Mouse (Mus musculus): ENCODE data around the gene Gm28048. TPM values are rescaled to one million over a fixed set of nuclear protein-coding genes. Genes with fewer than 3 reads are reported as not detected.

The Gm28048 gene
- total RNA-seq, 2 experiments from 2014 or later: 1.8 to 2.1 TPM

DNA sequence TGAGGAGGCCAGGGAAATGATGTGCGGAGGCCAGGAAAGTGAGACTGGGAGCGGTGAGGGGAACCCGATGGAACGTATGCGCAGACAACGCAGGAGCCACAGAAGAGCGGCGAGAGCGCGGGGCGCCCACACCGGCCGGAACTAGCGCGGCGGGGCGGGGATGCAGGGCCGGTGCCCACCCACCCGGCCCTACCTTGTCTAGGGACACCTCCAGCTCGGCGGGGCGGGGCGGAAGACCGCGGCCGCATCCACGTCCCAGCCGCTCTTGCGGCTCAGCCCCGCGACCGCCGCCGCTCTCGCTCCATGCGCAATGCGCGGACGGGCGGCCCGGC lies 122.6 kb downstream of the Gm28048 start:
- intact Hi-C loops (cut with DNase I): no loop called here
- no peak for DNase-seq
- Histone ChIP-seq H3K27ac (peak overlapping the region; percentile 89), H3K4me3 (peak overlapping the region; percentile 97)
- no peak for TF ChIP-seq CTCF (IDR thresholded peaks at IDR 0.05)

DNA sequence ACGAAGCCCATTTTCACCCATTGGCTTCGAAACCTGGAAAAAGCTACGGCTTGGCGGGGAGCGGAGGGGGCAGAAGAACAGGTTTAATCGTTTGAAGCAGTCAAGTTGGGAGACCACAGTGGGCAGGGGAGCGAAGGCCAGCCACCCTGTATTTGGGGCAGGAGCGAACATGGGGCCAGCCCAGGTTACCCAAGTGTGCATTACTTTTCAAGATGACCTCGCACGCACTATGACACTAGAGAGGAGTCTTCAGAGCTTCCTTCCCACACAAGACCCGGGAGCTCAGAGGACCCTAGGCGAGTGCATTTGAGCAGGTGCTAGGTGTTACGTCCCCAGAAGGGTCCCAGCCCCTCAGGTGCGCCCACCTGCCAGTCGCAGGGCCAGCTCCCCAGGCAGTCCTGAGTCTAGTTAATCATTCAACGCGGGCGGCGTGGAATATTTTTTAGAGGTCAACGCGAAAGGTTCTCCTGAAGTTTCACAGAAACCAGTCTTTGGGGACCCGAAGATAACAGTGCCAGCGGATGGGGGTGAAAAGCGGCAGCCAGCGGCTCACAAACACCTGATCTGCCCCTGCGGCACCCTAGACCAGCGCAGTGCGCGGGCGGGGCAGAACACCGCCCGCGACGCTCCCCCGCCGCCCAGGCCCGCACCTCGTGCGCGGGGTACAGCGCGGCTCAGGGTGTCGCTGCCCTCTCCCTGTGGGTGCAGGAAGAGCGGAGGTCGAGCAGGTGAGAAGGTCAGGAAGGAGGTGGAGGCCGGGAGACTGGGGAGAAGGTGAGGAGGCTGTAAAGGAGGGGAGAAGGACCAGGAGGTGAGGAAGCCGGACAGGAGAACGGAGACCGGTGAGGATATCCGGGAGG lies 123.2 kb downstream of the Gm28048 start:
- peak overlapping the region; percentile 89 for H3K27ac ChIP-seq
- DNase-seq: peak; percentile 36
- TF ChIP-seq CTCF (IDR thresholded peaks at IDR 0.05): no peak
- intact Hi-C loops (cut with DNase I): no loop called here
- peak overlapping the region; percentile 97 for H3K4me3 ChIP-seq

DNA sequence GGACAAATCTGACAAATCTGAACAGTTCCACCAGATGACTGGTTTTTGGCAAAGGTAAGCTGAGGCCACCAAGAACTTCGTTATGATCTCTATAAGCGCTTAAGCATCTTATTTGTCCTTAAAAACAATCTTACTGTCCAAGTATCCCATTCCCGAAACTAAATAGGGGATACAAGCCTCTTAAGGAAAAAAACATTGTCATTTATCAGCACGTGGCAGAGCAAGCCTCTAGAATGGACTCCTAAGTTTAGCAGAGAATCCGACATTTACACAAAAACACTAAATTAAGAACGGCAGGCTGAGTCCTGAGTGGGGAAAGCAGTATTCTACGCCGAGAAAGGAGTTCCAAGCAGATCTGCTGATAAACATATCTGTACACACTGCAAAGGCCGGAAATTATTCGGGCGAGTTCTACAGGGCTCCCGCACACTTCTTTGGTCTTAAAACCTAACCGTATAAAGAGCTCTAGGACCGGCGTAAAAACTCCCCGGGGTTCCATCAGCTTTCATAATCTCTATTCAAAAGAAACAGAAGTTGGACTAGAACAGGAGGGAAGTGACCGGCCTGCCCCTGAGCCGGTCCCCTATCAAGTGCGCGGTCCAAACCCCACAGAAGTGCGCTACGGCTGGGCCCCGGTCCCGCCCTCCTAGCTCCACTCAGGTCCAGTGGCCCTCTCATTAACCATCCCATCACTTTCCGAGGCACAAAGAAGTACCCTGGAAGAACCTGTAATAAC lies 124.0 kb downstream of the Gm28048 start:
- no peak for TF ChIP-seq CTCF (IDR thresholded peaks at IDR 0.05)
- DNase-seq: peak; percentile 51
- Histone ChIP-seq H3K4me3 (peak overlapping the region; percentile 97), H3K27ac (peak overlapping the region; percentile 89)
- intact Hi-C loops (cut with DNase I): no loop called here

DNA sequence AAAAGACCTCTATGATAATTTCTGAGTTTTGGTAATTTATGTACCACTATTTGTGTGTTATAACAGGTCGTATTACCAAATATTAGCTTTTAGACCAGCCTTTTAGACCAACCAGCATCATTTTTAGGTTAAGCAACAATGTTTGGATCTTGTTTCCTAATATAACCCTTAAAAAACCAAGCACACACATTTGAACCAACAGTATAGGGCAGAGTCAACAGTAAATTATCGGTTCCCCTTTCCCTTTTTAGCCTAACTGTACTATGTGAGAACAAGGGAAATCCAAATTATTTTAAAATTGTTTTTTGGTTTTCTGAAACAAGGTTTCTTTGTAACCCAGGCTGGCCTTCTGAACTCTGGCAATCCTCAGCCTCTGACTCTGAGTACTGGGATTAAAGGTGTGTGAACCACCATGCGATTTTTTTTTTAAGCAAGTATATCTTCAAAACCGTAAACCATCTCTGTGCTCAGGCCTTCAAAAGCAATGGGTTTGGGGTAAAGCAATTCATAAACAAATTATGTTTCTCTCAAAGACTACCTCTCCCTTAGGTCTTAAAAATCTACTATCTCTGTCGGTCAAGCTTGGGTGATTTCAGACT lies 124.7 kb downstream of the Gm28048 start:
- DNase-seq: no peak
- H3K4me3 ChIP-seq: peak overlapping the region; percentile 97
- intact Hi-C loops (cut with DNase I): no loop called here
- TF ChIP-seq CTCF (IDR thresholded peaks at IDR 0.05): no peak
- H3K27ac ChIP-seq: peak overlapping the region; percentile 89

DNA sequence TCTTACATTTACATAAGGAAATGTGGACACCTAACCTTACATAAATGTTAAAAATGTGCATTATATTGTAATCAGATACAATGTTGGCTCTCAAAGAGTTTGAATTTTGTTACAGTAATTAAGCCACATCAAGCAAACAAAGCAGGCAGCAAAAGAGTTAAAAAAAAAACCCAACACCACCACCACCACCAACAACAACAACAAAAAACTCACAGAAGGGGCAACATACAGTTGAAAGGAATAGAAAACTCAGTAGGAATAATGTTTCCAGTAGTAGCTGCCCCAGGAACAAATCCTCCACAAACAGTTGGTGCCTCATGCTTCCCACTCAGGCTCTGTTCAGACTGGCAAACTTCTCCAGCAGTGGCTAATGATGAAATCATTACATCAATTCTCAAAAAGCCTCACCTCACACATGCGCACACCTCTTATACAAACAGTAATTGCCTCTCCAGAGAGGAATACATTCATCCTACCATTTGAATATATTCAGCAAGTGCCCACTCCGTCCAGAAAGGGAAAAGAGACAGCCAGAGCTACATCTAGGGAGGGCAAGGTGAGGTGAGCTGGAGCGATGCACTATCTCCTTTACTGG lies 125.4 kb downstream of the Gm28048 start:
- intact Hi-C loops (cut with DNase I): no loop called here
- Histone ChIP-seq H3K27ac (no peak overlapping the region), H3K4me3 (no peak overlapping the region)
- TF ChIP-seq CTCF (IDR thresholded peaks at IDR 0.05): no peak
- no peak for DNase-seq

DNA sequence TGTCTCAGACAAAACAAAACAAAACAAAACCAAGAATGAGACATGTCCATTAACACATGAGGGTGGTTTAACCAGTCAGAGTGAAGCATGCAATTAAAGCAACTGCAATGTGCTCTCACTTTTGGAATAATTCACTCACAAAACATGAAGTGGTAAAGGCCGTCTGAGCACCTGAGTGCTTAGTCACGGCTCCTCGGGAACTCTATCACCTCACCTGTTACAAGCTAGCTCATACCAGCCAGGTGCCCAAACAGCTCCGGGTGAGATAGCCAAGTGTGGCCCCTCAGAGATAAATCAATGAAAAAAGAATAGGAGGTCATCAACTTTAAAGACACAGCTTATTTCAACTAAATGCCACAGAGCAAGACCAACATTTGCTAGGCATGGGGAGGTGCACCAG lies 127.3 kb downstream of the Gm28048 start:
- no peak overlapping the region for H3K4me3 ChIP-seq
- H3K27ac ChIP-seq: no peak overlapping the region
- no peak for TF ChIP-seq CTCF (IDR thresholded peaks at IDR 0.05)
- no peak for DNase-seq
- intact Hi-C loops (cut with DNase I): loop anchor here (5.0 kb wide), 1 partner anchor 52 kb away; no protein-coding TSS in a partner anchor

DNA sequence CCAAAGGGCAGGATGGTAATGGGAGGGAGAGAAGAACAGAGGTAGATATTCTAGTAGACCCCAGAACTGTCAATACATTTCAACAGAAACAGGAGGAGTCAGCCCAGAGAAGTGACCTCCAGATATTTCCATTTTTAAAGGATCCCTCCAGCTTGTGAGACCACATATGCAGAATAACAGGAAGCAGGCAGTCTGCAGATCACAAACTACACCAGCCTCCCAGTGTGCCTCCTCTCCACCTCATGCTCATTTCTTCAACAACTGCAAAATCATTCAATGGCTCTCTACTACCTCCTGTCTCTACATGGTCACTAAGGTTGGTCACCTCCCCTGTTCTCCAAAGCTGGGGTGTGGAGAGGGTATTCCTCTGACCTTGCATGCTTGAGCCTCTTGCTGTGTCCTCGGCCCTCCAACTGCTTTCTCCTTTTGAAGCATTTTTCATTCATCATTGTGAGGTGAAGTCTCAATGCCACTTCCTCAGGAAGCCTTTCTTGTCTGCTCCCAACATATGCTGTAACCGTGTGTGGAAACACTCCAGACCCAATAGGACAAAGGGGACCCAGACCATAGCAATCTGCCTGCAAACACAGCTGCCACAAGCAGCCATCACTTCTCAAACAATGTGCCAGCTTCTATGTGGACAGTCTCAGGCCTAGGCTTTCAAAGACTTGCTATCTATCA lies 128.3 kb downstream of the Gm28048 start:
- Histone ChIP-seq H3K4me3 (no peak overlapping the region), H3K27ac (0 out of 2 replicates have a peak overlapping the region, but pooled peaks have one; percentile 73)
- intact Hi-C loops (cut with DNase I): loop anchor here (5.0 kb wide), 1 partner anchor 51 kb away; no protein-coding TSS in a partner anchor

DNA sequence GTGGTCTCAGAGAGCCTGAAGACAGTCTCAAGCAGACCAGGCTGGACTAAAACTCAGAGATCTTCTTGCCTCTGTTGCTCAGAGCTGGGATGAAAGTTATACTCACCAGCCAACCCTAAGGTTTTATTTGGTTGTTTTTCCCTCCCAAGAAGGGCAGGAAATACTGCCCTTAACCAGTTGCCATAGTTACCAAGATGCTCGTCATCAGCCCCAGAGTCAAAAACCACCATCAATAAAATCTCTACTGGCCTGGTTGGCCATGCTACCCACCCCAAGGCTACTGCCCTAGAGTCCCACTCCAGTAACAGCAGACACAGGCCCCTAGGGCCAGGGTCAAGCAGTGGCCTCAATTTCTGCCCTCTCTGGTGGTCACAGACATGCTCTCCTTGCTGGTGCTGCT lies 129.4 kb downstream of the Gm28048 start:
- intact Hi-C loops (cut with DNase I): loop anchor here (5.0 kb wide), 1 partner anchor 50 kb away; no protein-coding TSS in a partner anchor
- DNase-seq: no peak
- Histone ChIP-seq H3K4me3 (no peak overlapping the region), H3K27ac (peak overlapping the region; percentile 73)
- TF ChIP-seq CTCF (IDR thresholded peaks at IDR 0.05): no peak

More for the DNA sequence above, 128.3 kb downstream of the Gm28048 start:
- no peak for DNase-seq
- TF ChIP-seq CTCF (IDR thresholded peaks at IDR 0.05): no peak

DNA sequence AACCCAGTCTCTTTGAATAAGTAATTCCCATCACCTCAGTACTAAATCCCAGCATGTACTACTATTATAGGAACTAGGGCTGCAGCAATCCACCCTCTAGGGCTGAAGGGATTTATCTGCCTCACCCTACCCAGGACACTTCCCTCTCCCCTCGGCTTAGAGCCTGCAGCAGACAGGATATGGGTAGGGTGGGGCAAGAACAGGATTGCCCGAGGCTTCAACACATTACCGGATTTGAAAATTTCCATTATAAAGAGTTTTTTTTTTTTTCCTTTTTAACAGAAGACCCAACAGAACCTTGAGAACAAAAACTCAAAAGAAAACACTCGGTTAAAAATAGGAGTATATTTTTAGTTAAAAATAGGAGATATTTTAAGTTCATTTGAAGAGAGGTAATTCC lies 130.5 kb downstream of the Gm28048 start:
- no peak for DNase-seq
- Histone ChIP-seq H3K4me3 (no peak overlapping the region), H3K27ac (peak overlapping the region; percentile 73)
- TF ChIP-seq CTCF (IDR thresholded peaks at IDR 0.05): no peak
- intact Hi-C loops (cut with DNase I): loop anchor here (5.0 kb wide), 1 partner anchor 49 kb away; no protein-coding TSS in a partner anchor

DNA sequence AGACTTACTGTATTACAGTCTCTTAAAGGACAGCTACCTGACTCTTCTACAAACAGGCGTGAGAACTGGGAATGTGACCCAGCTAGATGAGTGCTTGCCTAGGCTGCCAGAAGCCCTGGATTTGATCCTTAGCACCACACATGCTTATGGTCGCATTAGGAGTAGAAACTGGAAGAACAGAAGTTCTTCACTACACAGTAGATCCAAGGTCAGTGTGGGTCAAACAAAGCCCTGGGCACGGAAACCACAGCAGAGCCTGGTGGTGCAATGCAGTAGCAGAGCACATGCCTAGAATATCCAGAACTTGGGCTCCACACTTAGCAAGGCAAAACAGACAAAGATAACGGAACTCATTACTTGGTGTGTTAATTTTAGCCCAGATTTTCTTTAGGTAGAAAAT lies 131.8 kb downstream of the Gm28048 start:
- no peak for DNase-seq
- Histone ChIP-seq H3K27ac (peak overlapping the region; percentile 73), H3K4me3 (no peak overlapping the region)
- TF ChIP-seq CTCF (IDR thresholded peaks at IDR 0.05): no peak
- intact Hi-C loops (cut with DNase I): loop anchor here (5.0 kb wide), 1 partner anchor 48 kb away; no protein-coding TSS in a partner anchor

DNA sequence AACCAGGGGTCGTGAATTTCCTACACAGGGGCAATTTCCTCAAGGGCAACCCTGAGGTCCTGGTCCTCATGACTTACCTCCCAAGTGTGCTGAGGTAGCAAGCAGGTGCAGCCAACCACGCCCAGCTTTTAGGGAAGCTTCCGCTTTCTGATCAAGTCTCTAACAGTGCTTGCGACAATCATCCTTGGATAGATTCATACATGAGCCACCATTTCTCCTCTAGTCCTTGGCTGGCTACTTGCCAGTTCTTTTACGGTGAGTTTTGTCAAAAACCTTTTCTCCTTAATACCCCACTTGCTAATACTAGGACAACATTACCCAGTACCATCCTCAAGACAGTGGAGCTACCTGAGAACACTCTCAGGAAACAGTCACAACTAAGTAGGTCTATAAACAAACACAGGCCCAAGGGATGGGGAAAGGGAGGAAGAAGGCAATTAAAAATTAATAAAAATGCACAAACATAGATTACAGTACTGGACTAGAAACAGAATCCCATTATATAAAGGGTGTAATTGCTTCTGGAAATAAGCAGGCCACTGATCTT lies 133.2 kb downstream of the Gm28048 start:
- no peak for DNase-seq
- no peak for TF ChIP-seq CTCF (IDR thresholded peaks at IDR 0.05)
- intact Hi-C loops (cut with DNase I): no loop called here
- H3K4me3 ChIP-seq: no peak overlapping the region
- peak overlapping the region; percentile 55 for H3K27ac ChIP-seq
